Mouse (Mus musculus) megakaryocyte, embryonic 14.5 days (primary cell): ENCODE data around the gene Cstad.

ENCODE experiments used
- FLI1 ChIP-seq: IDR thresholded peaks from 2 replicates; pipeline ENCODE4 v1.6.1; 2012; ENCODE audit warnings: low read length, inconsistent platforms, mixed read lengths
- GATA1 ChIP-seq: IDR thresholded peaks from 3 replicates; pipeline ENCODE4 v1.6.1; 2012; ENCODE audit warnings: mixed read lengths, low read length, inconsistent platforms, borderline replicate concordance

DNA sequence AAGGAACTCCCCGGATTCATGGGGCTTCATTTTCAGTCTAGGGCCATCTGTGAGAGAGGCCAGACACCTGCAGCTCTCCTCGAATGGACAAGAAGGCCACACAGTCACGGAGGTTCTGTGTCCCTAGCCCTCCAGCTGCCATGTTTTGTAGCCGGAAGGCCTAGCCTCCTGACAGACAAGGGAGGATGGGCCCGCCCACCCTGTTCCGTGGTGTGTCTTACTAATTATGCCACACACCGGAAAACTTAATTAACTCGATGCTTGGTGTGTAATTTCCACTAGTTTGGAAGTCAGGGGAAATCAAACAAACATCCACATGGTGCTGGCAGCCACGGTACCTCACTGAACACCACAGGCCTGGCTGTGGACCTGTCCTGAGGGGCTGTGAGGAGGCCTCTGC lies 55.4 kb downstream of the Cstad start:
- TF ChIP-seq GATA1 (no peak), FLI1 (no peak)
